ENCODE assay signal across 8 mouse cellular contexts in the genomic region with DNA sequence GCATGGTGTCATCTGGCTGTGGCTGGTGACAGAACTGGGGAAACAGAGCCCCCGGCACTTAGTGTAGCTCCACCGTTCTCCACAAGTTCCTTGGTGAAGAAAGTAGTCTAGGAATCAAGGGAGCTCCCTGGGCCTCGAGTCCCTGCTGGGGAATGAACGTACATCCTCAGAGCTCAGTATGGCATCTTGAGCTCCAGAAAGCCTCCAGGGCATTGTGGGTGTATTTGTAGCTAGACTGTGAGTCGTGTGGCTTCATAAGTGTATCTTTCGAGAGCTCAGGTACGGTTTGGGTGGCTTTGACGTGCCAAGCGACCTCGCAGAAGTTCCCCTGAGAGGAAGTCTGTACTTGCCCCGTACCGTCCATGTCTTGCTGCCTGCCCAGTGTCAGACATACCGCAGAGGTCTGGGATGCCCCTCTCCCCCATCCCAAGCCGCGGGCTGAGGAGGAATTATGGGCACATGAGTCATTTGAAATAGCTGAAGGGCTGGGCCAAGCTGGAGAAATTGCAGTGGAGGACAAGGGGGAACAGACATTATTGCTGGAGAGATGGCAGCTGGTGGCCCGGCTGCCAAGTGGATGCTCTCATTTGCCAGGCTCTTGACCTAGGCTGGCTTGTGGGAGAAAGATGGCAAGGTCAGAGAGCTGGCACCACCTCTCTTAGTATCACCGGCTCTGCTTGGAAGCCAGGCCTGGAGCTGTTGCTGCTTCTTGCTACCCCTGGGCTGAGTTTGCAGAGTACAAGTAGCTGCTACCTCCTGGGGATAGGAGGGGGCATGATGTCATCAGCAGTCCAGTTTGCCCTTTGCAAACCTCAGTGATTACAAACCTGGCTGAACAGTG. TPM values are rescaled to one million over a fixed set of nuclear protein-coding genes. Genes with fewer than 3 reads are reported as not detected.
DNase-seq lines count a peak whose midpoint lies in the region; TF ChIP-seq lines count a peak whose summit lies in the region.

No protein-coding gene starts in this region.

- peak overlapping the region; percentile 45 for H3K27ac ChIP-seq in liver, adult 2 months (replicated peaks; ENCODE audit: insufficient read depth, low read depth, low read length)
- peak overlapping the region; percentile 18; the same call in 1 of the 2 replicates for H3K27ac ChIP-seq in heart, embryonic 10.5 days

- no peak for TF ChIP-seq POLR2A in liver, adult 2 months (IDR thresholded peaks at IDR 0.05; ENCODE audit: extremely low read depth, insufficient read depth, low read length)

- no peaks in the 10 kb centered on the region for H3K9me3 ChIP-seq in heart, embryonic 10.5 days

- H3K27me3 ChIP-seq in liver, adult 2 months (ENCODE audit: control insufficient read depth, insufficient read depth, low read length) = no peaks in the 10 kb centered on the region
- no peaks in the 10 kb centered on the region for H3K27me3 ChIP-seq in heart, embryonic 10.5 days (ENCODE audit: insufficient read depth, poor library complexity, severe bottlenecking)

- peak; percentile 88 for DNase-seq in liver, adult 2 months (ENCODE audit: extremely low read depth, low read depth, low spot score)
- no peak for DNase-seq in liver
- peak; percentile 58 for DNase-seq in adrenal gland, postnatal 25 days
- no peak for DNase-seq in heart, embryonic 10.5 days (ENCODE audit: low spot score)
- peak; percentile 64 to 65 for DNase-seq in natural killer cell, adult 2 months (ENCODE audit: low spot score in 2 of 2)
- no peak for DNase-seq in urinary bladder, postnatal 4 days (ENCODE audit: low spot score in 2 of 2)
- DNase-seq in kidney, adult 8-10 months = no peak
- DNase-seq in urinary bladder, postnatal 25 days (ENCODE audit: low spot score) = no peak

- 70% methylated on average over 17 of the region's 17 CpGs for WGBS in liver, adult 2 months
- 78% methylated on average over 17 of the region's 17 CpGs for WGBS in heart, embryonic 10.5 days

- peaks cover 31% of the 10 kb centered on the region for H3K4me1 ChIP-seq in liver, adult 2 months (ENCODE audit: control insufficient read depth, insufficient read depth, low read length)
- peaks cover 76% of the 10 kb centered on the region for H3K4me1 ChIP-seq in heart, embryonic 10.5 days

- no peak for TF ChIP-seq CTCF in liver, adult 2 months (IDR thresholded peaks at IDR 0.05; ENCODE audit: low read depth, low read length)

- no peaks in the 10 kb centered on the region for H3K36me3 ChIP-seq in liver, adult 2 months (ENCODE audit: control insufficient read depth, insufficient read depth, low read length)
- no peaks in the 10 kb centered on the region for H3K36me3 ChIP-seq in heart, embryonic 10.5 days

- H3K4me3 ChIP-seq in liver, adult 2 months (ENCODE audit: insufficient read depth, low read depth, low read length) = no peak overlapping the region
- no peak overlapping the region for H3K4me3 ChIP-seq in heart, embryonic 10.5 days

- H3K9ac ChIP-seq in liver, adult 2 months (ENCODE audit: low read depth, low read length) = peak overlapping the region; percentile 2; the same call in 1 of the 2 replicates

- peaks cover 35% of the 10 kb centered on the region; the same call in 1 of the 2 replicates for H3K79me2 ChIP-seq in liver, adult 2 months (ENCODE audit: control insufficient read depth, insufficient read depth, low read length)

RNA-seq across cellular contexts. Expression of gene Tpst2, which starts 2.9 kb away (rescaled TPM):
- 27.7 and 38.9 TPM in 2 replicates for total RNA-seq in liver, adult 2 months (2014; rRNA removed)
- 30.2 and 35.7 TPM in 2 replicates for polyA plus RNA-seq in liver, adult 2 months (2012; rRNA removed)
- total RNA-seq in adrenal gland, postnatal 25 days (2021) = 144 and 210 TPM in 2 replicates
- 34.1 and 41.2 TPM in 2 replicates for polyA plus RNA-seq in heart, embryonic 10.5 days (2016; fragmentation: Nextera tagmentation; extraction: Ambion mirVana)

RNA-seq across cellular contexts. Expression of gene Crybb1, which starts 23.8 kb away (rescaled TPM):
- total RNA-seq in liver, adult 2 months (2014; rRNA removed) = not detected in 2 replicates
- polyA plus RNA-seq in liver, adult 2 months (2012; rRNA removed) = not detected in 2 replicates
- 1.1 and 2.7 TPM in 2 replicates for total RNA-seq in adrenal gland, postnatal 25 days (2021)
- polyA plus RNA-seq in heart, embryonic 10.5 days (2016; fragmentation: Nextera tagmentation; extraction: Ambion mirVana) = not detected in 2 replicates

RNA-seq across cellular contexts. Expression of gene Cryba4, which starts 27.1 kb away (rescaled TPM):
- total RNA-seq in liver, adult 2 months (2014; rRNA removed) = 0.27 and 0.37 TPM in 2 replicates
- polyA plus RNA-seq in liver, adult 2 months (2012; rRNA removed) = 0.17 and 0.52 TPM in 2 replicates
- 14.8 and 16.5 TPM in 2 replicates for total RNA-seq in adrenal gland, postnatal 25 days (2021)
- polyA plus RNA-seq in heart, embryonic 10.5 days (2016; fragmentation: Nextera tagmentation; extraction: Ambion mirVana) = 0.20 TPM in 1 of 2 replicates, not detected in the other

RNA-seq across cellular contexts. Expression of gene Tfip11, which starts 46.8 kb away (rescaled TPM):
- 7.7 and 9.7 TPM in 2 replicates for total RNA-seq in liver, adult 2 months (2014; rRNA removed)
- 18.6 and 19.1 TPM in 2 replicates for polyA plus RNA-seq in liver, adult 2 months (2012; rRNA removed)
- total RNA-seq in adrenal gland, postnatal 25 days (2021) = 33.3 and 38.6 TPM in 2 replicates
- polyA plus RNA-seq in heart, embryonic 10.5 days (2016; fragmentation: Nextera tagmentation; extraction: Ambion mirVana) = 26.4 and 26.9 TPM in 2 replicates

Comparison
In these comparisons a context has a peak if more than half of its experiments do, and no peak if none do; other contexts are left out.
1. DNase-seq: peak in liver, adult 2 months (single experiment), adrenal gland, postnatal 25 days (single experiment) and natural killer cell, adult 2 months (2 of 2); none in liver (single experiment), heart, embryonic 10.5 days (single experiment), urinary bladder, postnatal 4 days (0 of 2), kidney, adult 8-10 months (0 of 2) and urinary bladder, postnatal 25 days (single experiment).
2. RNA of gene Cryba4, which starts 27.1 kb away (total RNA-seq): 14.8 to 16.5 TPM in adrenal gland, postnatal 25 days; 0.27 to 0.37 TPM in liver, adult 2 months; every median in the first group is over 10 times any median in the second.